Mouse (Mus musculus): Measurements from ENCODE around the gene Cdh16.
"Not testable (repeated sequence)": the region's sequence is repeated elsewhere in the genome, so short reads cannot be mapped to it uniquely, and the experiment has no call there.

Cdh16 gene

DNA sequence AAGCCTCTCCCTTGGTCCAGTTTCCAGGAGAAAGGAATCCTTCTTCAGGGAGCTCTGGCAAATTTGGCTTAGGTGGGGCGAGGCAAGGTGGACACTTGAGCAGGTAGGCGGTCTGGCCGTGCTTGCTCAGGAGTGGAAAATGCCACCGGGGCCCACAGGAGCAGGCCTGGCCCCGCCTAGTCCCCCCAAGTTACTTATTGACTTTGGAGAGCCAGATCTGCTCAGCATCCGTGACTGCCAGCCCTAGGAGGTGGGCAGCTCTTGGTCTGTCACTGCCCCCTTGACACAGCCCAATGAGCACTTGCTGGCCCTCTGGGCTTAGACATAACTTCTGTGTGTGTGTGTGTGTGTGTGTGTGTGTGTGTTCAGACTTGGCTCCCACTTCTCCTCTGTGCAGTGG lies at the start of gene Cdh16:
Gene Cdh16 (minus strand): TSS at position 236 of the 400 bp plus-strand sequence.
- no peak for DNase-seq

DNA sequence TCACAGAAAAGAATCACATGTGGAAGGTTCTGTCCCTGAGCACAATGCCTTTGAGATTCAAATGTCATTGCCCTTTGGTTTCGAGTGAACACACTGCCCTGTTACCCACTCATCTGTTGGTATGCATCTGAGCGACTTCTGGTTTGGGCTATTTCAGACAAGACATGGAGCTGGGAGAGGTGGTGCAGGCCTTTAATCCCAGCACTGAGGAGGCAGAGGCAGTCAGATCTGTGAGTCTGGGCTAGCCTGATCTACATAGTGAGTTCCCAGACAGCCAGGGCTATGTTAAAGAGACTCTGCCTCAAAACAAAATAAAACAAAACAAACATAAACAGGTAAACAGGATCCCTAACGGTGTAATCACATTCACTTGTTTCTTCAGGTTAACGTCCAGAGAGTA lies 31.4 kb upstream of the Cdh16 start:
- DNase-seq, result no peak

DNA sequence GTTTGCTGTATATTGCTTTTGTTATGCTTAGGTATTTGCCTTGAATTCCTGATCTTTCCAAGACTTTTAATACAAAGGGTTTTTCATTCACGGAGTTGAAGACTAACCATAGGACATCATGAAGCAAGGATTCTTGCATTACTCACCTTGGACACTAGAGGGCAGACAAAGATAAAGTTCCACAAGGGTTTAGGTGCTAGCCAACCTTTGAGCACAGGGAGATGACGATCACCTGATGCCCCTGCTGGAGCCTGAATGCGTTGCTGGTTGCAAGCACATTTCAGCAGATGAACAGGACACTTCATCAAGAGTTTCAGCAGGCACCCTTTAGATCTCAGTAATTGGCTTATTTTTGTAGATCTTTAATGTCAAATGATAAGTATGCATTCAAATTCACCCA lies 30.8 kb upstream of the Cdh16 start:
- DNase-seq, result peak; percentile 52

DNA sequence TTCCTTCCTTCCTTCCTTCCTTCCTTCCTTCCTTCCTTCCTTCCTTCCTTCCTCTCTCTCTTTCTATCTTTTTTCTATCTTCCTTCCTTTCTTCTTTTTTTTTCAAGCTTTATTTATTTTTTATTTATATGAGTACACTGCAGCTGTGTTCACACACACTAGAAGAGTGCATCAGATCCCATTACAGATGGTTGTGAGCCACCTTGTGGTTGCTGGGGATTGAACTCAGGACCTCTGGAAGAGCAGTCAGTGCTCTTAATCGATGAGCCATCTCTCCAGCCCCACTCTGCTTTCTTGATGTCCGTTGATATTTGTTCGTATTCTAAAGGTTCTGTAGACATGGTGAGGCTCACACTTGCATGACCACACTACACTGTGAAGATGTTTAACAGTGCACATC lies 20.0 kb upstream of the Cdh16 start:
- DNase-seq, result not testable (repeated sequence)

DNA sequence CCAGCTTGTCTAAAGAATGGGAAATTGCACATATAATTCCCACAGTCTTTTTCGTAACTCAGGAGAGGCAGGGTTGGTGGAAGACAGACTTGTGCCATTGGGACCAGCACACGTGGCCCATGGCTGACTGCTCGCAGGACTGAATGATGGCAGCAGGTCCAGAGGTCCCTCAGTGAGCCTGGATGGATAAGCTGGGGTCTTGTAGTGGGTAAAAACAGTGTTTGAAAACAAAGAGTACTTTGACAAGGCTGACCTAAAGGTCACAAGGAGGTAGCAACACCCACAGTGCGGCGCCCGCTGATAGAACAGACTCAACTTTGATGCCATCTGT lies 18.1 kb upstream of the Cdh16 start:
- DNase-seq, result no peak

DNA sequence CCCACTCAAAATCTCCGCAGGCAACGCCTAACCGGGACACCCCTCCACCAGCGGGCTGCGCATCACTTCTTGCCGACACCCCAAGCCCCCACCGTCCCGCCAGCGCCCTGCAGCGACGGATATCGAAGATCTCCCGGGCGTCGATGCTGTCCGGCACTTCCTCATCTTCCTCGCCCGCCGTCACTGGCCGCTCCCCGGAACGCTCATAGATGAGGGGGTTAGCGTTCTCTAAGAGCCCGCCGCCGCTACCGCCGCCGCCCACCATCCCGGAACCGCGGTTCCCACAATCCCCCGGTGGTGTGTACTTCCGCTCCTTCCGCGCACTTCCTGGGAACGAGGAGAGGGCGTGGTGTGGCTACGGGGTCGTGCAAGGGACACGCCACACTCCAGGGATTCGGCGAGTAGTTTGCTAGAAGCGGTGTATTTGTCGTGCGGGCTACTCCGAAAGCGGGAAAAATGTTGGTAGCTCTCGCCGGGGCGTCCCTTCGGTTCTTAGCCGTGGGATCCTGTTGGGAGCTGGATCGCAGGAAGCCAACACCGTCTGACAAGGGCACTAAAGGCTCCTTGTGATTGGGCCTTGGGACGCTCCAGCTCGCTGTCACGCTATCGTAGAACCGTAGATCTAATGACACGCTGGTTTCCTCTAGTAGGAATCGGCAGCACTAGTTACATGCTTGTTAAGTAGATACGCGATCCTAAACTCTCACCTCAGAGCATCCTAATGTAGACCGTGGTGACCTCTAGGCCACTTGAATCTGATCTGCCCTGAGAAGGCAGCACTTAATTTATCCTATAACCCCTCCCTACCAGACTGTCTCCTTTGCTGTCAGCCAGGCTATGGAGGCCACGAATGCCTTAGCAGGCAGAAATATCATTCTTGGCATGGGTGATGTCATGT lies 17.5 kb upstream of the Cdh16 start, which contains the start of gene Ciao2b:
Gene Ciao2b (minus strand): TSS at position 540 of the 898 bp plus-strand sequence.
- DNase-seq, result peak; percentile 89

DNA sequence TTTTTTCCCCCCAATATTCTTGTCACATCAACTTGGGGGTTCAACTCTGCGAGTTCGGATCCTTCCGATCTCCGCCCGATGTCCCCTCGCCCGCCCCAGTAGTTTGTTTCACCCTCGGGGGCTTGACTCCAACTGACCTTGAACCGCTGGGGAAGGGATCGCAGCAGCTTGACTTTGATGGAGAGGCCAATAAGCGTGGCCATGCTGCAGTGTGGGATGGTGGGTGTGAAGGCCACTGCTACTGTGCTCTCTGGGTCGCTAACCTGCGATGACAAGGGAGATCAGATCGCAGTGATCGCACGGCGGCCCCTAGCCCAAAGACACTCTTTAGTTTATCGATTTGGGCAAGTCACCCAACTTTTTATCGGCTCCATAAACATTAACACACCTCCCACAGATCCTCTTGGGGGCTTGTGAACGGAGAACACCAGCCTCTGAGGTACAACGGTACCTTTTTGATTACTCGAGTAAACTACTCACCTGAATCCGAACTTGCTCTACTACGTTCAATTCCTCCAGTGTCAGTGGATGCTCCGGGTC lies 16.7 kb upstream of the Cdh16 start:
- no peak for DNase-seq

DNA sequence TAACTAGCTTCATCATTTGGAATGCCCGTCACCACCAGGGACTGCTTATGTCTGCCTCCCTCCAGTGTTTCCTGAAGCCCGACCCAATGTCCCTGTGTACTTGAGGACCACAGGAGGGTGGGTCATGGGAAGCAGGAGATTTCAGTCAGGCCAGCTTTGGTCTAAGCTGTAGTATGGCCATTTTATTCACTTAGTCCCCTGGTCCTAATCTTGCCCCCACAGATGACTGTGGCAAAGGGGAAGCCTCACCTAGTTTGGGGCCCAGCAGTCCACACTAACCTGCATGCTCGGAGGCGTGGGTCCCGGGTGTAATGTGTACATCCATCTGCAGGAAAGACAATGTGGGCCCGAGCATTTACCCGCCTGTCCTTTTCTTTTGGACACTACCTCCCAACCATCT lies 16.0 kb upstream of the Cdh16 start:
- DNase-seq, result no peak

DNA sequence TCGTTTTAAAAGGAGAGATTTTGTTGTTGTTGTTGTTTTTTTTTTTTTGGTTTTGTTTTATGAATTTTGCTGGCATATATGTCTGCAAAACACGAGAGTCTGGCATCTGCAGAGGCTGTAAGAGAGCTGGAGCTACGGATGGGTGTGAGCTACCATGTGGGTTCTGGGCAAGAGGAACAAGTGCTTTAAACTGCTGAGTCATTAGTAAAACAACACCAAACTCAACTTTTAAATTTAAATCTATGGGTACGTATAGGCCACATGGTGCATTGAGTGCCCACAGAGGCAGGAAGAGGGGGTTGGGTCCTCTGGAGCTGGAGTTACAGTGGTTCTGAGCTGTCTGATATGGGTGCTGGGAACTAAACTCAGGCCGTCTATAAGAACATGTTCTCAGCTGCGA lies 13.8 kb upstream of the Cdh16 start:
- no peak for DNase-seq

DNA sequence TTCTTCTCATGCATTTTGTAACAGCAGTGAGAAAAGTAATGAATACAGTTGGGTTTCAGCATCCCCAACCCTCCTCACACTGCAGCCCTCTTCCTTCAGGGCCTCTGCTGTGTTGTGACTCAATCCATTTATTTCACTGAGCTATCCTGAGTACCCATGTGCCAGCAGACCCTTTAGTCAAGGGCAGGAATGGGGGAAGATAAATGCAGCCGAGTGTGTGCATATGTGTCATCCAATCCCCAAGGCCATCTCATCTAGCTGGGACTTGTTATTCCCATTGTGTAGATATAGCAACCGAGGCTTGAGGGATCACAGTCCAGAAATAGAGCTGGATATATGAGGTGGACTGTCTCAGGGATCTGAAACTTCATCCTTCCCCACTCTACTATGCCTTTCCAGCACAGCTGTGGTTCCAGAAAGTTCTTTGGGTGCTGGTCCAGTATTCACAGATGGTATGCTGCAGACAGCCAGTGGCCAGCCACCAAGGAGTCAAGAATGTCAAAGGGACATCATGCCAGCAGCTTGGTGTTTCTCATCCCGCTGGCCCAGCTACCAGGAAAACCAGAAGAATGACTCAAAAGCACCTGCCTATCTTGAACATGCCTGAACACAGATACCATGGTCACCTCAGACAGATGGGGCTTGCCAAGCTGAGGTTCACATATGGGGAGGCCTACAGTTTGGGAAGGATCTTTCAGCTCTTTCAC lies 11.0 kb upstream of the Cdh16 start:
- no peak for DNase-seq

DNA sequence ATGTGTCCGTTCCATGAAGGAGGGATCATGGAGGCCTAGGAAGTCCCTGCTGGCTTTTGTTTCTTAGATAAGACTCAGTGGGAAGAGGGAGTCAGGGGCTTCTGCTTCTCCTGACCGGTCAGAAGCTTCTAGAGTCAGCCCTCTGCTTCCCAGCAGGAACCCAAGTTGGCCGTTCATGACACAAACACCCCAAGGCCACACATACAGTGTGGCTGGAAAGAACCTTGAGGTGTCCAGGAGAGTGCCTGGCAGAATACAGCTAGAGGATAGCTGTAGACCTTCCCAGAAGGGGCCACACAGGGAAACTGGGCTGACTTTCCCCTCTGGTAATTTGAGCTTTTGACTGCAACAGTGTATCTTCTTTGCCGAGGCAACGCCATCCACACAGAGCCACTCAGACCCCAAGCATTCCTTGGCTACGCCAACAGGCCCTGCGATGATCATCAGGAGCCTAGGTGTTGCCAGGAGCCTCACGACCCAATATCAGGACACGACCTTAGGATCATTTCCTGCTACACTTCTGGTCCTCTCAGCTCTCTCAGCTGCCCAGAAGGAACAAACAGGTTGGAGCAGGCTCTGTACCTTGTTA lies 9.1 kb upstream of the Cdh16 start:
- DNase-seq, result no peak

DNA sequence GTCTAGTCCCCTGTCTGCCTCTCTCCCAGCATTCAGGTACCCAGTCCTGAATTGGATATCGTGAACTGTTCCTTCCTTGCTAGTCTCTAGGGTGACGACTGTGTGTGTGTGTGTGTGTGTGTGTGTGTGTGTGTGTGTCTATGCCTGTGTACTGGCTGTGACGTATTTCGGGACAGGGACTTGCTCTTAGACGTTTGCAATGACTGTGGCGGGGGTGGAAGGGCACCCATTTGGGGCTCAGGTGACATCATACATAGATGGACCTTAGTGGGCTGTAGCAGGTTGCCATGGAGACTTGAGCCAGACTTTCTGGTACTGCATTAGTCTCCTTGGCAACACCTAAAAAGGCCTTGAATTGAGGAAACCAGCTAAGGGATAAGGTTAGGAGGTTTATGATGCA lies 8.3 kb upstream of the Cdh16 start:
- peak; percentile 43 for DNase-seq

DNA sequence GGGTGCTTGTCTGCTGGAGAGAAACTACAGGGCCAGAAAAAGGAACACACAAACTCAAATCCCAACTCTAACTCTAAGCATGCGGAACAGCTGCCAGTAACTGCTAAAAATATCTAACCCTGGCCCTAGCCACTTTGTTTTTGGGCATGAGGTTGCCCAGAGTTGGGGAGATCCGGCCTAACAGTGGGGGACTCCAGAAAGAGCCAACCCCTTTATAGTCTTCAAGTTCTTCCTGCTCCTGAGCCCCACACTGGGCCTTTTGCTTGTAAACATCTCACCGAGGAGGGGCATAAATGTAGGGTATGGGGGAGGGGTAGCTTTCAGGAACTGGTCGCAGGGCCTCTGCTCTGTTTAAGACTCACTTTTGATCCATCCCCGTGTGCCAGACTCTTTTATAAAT lies 7.8 kb upstream of the Cdh16 start:
- no peak for DNase-seq

DNA sequence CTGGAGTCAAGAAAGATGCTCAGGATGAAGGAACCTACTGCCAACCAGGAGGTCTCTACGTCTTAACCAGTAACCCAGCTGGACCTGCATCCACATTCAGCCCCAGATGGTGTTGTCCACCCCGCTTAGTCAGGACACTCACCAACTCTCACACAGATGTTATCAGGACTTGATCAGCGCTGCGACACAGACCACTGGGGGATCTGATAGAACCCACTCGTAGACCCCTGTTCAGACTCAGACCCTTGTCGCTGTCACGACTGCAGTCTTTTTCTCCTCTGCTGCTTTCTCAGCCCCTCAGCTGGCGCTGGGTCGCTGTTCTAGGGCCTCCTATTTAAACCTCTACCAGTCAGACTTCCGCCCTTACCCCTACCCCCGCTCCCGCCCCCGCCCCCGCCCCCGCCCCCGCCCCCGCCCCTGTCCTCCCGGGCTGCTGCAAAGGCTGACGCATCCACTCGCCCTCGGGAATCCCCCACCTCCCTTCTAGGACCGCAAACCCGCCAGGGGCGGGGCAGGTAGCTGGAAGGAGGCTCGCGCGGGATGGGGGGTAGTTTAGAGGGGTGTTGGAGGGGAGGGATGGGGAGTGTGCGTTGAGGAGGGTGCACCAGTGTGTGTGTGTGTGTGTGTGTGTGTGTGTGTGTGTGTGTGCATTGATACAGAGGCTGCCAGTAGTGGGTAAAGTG lies 6.9 kb upstream of the Cdh16 start, which contains the start of gene Rrad:
Gene Rrad (minus strand): TSS at position 347 of the 683 bp plus-strand sequence.
- no peak for DNase-seq

DNA sequence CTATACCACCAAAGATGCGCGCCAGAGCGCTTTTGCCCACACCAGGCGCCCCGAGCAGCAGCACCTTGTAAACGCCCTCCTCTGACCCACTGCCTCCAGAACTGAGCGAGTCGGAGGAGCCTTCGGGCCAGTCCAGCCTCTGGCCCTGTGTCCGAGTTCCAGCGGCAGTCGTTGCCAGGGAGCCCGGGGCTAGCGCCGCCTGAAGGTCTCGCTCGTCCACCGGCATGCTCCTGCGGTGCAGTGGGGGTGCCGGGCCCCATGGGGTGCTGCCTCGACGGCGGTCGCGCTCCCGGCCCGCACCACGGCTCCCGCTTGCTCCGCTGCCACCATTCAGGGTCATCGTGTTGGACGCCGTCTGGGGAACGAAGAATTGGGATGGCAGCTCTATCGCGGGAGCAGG lies 6.4 kb upstream of the Cdh16 start:
- DNase-seq, result no peak

DNA sequence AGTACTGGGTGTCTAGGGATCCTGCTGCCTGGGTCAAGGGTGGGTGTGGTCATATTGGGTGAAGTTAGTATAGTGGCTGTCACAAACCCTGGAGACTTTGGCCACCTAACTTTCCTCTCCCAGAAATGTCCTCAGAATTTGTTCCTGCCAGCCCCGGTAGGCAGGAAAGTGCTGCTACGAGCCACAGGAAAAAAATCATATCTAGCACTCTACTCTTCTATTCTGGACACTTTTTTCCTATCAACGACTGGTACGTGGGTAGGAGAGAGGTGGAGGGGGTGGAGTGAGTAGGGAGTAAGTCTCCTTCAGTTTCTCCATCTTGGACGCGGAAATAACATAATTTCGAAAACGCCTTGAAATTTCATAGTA lies 5.9 kb upstream of the Cdh16 start:
- DNase-seq, result no peak

DNA sequence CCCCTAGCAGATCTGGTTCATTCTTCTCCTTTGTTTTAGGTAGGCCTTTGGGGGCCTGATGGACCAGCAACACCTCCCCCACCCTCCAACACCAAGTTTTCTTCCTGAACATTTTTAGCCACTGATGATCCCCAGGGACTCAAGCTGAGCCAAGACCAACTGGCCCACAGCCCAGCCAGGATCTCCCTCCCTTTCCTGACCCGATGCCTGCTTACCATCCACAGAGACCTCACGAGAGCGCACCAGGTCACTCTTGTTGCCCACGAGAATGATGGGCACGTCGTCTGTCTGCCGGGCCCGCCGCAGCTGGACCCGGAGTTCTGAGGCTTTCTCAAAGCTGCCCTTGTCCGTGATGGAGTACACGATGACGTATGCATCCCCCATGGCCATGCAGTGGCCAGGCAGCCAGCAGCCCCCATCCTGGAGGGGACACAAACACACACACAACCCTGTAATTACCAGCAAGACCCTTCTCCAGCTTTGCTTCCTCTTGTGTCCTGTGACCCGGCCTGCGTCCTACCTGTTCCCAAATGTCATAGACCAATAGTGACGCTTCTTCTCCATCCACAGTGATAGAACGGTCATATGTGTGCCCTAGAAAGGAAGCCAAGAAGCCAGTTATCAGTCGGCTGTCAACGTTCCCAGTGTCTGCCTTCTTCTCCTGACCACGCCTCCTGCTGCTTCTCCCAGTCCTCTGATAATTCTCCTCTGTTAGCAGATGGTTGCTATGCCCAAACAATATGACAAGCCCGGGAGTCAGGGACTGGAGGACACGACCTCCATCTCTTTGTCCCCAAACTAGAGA lies 5.3 kb upstream of the Cdh16 start:
- DNase-seq, result no peak

DNA sequence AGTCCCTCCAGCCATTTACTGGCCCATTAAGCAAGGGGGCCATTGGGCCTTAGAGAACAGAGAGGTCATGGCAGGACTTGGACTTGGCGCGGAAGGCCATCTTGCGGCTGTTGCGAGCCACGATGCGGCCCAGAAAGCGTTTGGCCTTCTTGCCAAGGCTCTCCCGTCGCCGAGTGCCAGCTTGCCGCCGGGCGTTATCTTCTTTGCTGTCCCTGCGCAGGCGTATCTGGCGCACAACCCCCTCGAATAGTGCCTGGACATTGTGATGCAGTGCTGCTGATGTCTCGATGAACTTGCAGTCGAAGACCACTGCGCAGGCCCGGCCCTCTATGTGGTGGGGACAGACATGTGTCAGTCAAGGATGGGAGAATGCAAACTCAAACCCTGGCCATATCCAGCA lies 4.2 kb upstream of the Cdh16 start:
- no peak for DNase-seq

DNA sequence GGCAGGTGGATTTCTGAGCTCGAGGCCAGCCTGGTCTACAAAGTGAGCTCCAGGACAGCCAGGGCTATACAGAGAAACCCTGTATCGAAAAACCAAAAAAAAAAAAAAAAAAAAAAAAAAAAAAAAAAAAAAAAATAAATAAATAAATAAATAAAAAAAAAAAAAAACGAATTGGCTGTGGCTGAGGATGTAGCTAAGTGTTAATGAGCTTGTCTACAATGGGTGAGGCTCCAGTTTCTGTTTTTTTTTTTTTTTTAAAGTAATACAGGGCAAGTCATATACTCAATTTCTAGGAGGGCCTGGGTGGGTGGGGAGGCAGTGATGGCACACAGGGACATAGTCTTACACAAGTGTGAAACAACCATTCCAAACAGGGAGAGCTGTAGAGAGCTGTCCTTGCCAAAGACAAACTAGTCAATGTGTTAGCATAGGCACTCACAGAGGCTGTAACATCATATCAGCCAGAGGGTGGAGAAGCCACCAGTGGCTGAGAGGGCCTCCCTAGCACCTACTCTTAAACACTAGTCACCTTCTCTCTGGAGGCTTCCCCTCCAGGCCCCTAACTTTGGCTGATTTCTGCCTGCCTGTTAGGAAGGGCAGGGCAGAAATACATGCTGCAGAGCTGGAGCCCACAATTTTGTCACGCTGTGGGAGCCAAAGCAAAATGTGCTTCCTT lies 3.0 kb upstream of the Cdh16 start:
- no peak for DNase-seq

DNA sequence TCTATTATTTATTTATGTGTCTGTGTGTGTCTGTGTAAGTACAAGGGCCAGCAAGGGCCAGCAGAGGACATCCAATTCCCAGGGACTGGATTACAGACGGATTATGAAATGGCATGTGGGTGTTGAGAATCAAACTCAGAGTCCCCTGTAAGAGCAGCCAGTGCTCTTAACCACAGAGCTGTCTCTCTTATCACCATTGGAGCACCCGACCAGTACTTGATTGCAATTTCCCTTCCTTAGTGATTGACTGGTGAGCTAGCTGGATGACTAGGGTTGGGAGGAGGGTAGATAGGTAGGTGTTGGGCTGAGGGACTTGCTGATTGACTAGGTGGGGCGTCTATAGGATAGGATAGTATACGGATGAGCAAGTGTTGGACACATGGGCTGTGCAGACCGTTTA lies 3.4 kb downstream of the Cdh16 start:
- DNase-seq, result no peak

DNA sequence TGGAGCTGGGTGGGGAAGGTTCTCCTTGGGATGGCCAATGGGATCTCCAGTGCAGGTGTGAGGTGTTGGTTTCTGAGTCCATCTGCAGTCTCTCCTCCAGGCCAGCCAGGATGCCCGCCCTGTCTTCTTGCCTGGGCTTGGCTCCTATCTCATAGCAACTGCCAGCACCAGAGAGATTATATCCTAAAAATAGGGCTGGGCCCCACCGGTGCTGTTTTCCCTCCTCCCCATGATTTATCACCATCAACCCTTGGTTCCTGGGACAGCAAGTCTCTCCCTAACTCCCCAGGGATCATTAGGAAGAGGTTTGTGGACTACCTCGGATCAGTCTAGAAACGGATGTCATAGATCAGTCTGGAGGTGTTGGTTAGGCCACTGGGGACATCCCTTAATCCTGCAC lies 11.1 kb downstream of the Cdh16 start:
- DNase-seq, result no peak

DNA sequence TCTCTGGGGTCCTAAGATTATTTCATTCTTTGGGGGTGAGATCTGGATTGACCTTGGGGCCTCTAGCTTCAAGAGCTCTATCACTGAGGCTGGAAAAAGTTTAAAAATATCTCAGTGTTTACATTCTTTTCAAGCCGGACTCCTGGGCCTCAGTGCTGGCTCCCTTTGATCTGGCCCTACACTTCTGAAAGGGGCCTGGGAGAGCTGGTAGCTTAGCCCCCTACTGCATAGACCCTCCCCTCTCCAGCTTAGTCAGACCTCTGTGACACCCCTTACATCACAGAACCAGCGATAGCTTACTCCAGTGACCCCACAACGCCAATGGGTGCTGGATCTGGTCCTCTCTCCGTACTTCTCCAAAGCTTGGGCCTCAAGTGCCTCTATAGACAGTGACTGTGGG lies 12.6 kb downstream of the Cdh16 start:
- DNase-seq, result no peak

All from right cerebral cortex, postnatal 25 days (tissue).